Mouse (Mus musculus) CD8-positive naive resting alpha-beta T cell, adult 2 months (primary cell): ENCODE data around the gene Dbp.

Experiments
- DNase-seq, 2 experiments: peaks; one replicate each; pipeline ENCODE4 v3.0.0; 2022; ENCODE audit warnings: low read depth in 2 of 2, low spot score in 2 of 2

Gene Dbp

DNA sequence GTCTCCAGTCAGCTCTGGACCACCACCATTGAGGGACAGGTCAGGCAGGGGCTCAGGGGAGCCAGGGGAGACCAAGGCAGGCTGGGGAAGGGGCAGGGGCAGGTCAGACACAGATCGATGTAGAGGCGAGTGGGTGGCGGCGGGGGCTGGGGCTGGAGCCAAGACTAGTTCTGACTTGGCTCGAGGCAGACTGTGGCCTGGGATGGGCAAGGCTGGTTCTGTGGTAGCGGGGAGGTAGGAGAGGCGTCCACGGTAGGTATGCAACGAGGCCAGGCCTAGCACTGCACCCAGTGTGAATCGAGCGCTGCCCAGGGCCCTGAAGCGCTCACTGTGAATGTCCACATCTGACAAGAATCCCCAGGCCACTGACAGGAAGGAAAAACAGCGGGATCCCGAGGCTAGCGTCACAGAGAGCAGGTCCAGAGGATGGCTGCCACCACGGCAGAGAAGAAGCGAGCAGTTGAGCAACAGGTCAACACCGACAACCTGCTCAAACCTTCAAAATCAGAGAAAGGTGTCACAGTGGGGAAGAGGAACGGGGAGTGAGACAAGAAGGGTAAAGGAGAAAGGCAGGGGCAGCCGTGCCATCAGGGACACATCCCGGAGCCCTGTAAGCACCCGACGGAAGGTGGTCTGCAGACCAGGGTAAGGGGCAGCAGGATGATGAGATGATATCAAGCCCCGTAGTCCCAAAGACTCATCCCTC is 6.6 kb downstream of the Dbp start:
- no peak for DNase-seq

GRCm38 (mm10) chr7:45712022-45712757 is 7.3 kb downstream of the Dbp start:
- DNase-seq: no peak

DNA sequence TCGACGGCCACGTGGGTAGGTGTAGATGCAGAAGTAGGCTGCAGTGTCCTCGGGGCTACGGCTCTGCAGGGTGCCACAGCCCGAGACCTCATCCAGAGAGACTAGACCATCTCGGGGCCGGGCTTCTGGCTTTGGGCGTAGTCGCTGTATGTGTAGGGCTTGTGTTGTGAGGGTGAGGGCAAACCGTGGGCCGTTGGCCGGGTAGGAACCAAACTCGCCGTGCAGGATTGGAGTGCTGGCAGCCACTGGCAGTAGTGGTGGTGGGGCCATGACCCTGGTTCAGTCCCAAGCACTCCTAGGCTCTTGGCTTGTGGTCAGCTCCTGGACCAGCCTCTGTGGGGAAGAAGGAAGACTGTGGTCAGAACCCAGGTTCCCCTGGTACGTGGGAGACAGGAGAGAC is 8.5 kb downstream of the Dbp start:
- no peak for DNase-seq

DNA sequence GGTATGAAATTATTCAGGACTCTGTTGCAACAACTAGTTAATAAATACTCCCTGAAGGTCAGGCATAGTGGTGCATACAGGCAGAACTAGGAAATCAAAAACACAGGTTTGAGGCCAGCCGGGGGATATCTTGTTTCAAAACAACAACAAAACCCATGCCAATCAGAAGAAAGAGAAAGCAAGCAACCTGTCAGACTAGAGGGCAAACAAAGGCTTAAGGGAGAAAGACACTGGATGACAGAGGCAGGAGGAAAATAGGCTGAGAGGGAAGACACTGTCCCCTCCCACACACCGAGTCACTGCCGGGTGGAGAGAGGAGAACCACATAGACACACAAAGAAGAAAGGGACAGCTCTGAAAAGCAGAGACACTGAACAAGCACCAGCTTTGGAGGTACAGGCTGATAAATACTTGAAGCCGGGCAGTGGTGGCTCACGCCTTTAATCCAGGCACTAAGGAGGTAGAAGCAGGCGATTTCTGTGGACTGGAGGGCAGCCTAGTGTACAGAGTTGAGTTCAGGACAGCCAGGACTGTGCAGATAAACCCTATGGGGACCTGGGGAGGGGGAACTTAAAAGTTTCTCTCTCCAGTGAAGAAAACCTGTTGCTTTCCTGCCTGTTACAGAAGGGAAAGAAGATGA is 9.1 kb downstream of the Dbp start:
- no peak for DNase-seq

DNA sequence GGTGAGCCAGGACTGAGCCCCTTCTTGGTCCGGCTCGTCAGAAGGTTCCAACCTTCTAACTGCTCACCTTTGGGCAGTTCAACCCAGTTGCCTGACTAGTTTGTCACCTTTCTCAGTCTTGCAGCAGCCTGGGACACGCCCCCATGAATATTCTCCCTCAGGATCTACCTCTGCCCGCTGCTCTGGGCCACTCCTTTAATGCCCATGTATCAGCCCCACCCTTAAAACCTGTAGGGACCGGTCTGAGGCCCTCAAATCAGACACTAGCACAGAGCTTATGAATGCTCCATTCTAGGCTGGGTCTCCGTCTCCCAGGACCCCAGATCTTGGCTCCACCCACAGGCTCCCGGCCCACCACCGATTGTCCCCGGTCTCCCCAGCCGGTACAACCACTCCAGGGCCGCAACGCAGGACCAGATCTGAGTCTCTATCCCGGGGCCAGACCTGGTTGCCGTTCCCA is 9.8 kb downstream of the Dbp start:
- no peak for DNase-seq

DNA sequence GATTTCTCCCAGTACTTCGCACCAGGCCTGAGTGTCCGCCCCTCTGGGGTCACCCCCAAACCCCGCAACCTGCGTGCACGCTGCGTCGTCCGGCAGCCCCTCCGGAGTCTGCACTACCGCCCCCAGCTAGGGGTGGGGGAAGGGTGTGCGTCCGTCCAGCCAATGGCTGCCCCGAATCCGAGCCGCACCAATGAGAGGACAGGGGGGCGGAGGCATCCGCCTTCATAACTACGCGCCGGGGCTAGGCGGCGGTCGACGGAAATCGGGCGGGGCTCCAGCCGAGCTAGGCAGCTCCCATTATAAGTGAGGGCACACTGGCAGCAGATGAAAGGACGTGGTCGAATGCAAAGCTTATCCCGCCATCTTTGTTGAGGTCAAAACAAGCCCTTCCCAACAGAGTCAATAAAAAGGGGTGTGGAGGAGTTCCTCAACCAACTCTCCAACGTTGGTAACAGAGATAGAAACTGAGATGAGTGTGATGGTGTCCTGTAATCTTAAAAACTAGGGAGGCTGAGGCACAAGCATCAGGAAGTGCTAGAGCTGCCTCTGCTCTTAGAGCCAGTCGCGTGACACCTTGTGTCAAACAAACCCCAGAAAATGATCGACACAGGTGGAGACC is 10.3 kb downstream of the Dbp start, which contains the start of gene Rpl18:
Gene Rpl18 (plus strand): TSS at position 368 of the 619 bp plus-strand sequence.
- DNase-seq: peak; percentile 90 to 92

GRCm38 (mm10) chr7:45715741-45716459 is 11.0 kb downstream of the Dbp start:
- DNase-seq: no peak

DNA sequence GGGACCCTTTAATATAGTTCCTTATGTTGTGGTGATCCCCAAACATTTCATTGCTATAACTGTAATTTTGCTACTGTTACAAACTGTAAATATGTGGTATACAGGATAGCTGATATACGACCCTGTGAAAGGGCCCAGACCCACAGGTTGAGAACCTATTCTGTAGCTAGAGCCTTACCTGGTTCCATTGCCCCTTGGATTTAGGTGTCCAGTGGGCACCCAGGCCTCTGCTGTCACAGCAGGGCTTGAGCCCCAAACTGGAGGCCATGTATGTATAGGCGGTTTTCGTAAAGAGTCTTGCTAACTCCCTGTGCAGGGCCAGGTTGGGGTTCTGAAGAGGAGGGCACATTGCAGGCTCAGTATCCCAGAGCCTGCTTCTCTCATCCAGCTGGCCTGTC is 11.6 kb downstream of the Dbp start:
- DNase-seq: no peak

DNA sequence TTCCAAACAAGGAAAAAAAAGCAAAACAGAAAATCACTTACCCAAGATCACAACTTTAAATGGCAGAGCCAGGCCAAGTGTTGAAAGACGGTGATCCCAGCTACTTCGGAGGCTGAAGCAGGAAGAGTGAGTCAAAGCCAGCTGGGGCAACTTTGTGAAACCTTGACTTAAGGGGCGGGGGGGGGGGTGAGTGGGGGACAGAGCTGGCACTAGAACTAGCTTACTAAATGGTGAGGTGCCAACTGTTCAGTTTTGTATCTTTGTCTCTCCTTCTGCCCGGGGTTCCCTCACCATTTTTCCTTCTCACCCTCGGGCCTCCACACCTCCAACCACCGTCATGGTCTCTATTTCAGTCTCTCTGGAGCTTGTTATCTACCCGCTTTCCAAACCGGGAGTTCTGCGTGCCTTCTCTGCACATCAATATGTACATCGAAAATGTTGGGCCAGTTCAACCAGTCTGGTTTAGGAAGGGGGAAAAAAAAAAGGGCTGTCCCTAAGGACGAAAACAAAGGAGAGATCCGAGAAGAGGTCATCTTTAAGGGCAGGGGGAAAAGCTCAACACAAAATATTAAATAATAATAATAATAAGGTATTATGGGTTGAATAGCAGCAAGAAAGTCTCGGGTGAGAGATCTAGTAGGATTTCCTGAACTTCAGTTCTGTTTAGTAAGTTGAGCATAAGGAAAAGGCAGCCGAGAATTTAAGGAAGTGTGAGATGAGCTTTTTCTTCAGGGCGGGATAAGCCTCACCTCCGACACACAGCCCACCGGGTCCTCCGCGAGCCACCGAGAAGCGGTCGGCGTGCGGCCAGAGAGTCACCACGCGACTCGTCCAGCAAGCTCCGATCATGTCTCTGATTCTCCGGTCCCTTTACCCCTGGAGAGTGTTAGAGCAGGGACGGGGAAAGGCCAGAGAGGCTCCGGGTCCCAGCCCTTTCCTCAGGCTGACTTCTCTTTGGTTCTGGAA is 12.3 kb downstream of the Dbp start:
- DNase-seq: no peak

DNA sequence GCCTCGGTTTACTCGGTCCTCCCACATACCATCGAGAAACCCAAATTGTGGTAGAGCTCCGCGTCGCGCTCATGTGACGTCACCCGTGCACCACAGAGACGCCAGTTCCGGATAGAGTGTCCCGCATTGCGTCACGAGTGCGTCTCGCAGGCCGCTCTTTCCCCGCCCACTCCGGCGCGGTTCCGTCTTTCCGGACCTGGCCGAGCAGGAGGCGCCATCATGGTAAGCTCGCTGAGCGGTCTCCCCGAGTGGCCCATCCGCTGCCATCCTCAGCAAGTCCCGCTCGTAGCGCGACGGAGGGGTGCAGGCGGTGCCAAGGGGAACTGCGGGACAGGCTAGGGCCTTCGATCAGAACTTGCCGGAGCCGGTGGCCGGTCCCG is 13.0 kb downstream of the Dbp start, which contains the start of gene Sphk2:
Gene Sphk2 (minus strand): TSS at position 85 of the 380 bp plus-strand sequence.
- DNase-seq: peak; percentile 98 to 99

GRCm38 (mm10) chr7:45718331-45718730 is 13.4 kb downstream of the Dbp start:
- no peak for DNase-seq

DNA sequence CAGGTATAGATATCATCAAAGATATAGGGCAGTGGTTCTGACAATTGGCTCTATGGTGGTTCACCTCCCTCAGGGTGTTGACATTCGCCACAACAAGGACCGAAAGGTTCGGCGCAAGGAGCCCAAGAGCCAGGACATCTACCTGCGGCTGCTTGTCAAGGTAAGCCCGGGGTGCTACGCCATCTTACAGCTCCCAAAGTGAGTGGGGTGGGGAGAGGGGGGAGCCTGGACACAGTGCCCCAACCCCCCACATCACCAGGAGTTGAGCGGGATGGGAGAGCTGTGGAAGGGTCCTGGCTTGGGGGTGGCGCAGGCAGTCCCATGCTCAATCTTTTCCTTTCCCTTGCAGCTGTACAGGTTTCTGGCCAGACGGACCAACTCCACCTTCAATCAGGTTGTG is 14.3 kb downstream of the Dbp start:
- no peak for DNase-seq

DNA sequence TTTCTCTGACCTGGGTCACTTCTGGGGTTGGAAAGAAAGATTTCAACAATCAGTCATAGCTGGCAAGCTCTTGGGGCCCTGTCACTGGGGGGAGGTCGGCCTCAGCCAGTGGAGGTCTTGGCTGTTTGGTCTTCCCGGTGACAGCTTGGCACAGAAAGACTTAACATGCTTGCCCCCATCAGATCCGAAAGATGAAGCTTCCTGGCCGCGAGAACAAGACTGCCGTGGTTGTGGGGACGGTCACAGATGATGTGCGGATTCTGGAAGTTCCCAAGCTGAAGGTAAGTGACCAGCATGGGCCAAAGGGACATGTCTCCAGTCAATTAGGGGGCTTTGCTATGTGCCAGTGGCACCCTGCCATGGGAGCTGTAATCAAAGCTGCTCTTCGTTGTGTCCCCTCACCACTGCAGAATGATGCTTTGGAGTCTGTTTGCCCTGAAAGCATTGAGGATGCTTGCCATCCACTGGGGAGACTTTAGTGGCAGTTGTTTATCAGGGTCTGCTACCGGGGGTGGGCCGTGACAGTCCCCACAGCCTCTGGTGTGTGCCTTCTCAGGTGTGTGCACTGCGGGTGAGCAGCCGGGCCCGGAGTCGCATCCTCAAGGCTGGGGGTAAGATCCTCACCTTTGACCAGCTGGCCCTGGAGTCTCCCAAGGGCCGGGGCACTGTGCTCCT is 15.0 kb downstream of the Dbp start:
- DNase-seq: no peak

- no peak for DNase-seq
These were observed 15.7 kb downstream of the Dbp start, which contains the start of gene Fam83e for GRCm38 (mm10) chr7:45720413-45721233. Gene Fam83e, plus strand, starts transcription at chr7:45721212.

GRCm38 (mm10) chr7:45721234-45721571 is 16.3 kb downstream of the Dbp start:
- DNase-seq: no peak

DNA sequence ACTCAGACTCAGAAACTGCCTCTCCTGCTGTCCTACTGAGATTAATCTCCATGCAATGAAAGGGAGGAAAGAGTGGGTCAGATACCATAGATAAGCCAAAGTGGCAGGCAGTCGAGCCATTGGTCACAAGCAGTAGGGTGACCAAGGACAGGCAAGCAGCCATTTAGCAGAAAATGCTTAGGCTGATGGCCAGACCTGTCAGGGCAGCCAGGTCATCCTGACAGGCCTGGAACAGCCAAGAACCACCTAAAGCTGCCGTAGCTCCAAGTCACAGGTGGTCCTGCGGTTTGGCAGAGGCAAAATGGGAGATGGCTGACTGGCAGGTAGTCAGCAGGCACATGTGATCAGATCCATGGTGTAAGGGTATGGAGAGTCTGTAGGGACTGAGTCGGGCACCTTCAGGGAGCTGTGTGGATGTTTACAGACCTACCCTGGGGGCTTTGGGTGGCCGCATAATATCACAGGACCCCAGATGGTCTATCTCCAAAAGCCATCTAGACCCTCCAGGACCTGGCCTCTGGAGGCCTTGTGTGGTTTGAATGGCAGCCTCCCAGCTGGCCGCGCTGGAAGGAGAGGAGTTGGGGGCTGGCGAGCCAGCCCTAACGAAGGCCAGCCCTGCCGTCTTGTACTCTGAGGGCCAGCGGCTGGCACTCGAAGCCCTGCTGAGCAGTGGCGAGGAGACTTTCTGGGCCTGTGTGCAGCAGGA is 16.9 kb downstream of the Dbp start:
- no peak for DNase-seq

- DNase-seq: no peak
These were observed 17.4 kb downstream of the Dbp start for GRCm38 (mm10) chr7:45722348-45722713.

- DNase-seq: no peak
These were observed 18.4 kb downstream of the Dbp start for GRCm38 (mm10) chr7:45723301-45723700.
